Mouse (Mus musculus) forelimb bud, embryonic 11.5 days (tissue): ENCODE results near the gene Hexa.

ENCODE experiments used
- DNase-seq: peaks from one replicate; pipeline ENCODE4 v3.0.0-alpha.2; 2012; ENCODE audit warnings: low read depth, low spot score

Hexa gene

GRCm38 (mm10) chr9:59553719-59554118, 14.4 kb downstream of the Hexa start:
- no peak for DNase-seq

GRCm38 (mm10) chr9:59565600-59565999, 26.3 kb downstream of the Hexa start:
- peak; percentile 48 for DNase-seq

- DNase-seq: peak; percentile 56
Measured at GRCm38 (mm10) chr9:59567111-59567510, 27.8 kb downstream of the Hexa start.

- no peak for DNase-seq
Measured at GRCm38 (mm10) chr9:59571852-59572251, 32.5 kb downstream of the Hexa start.

- DNase-seq: no peak
Measured at GRCm38 (mm10) chr9:59577401-59577800, 38.1 kb downstream of the Hexa start.

GRCm38 (mm10) chr9:59577844-59578504, 38.6 kb downstream of the Hexa start, which contains the start of gene Celf6:
Gene Celf6, plus strand, starts transcription at chr9:59577917.
- DNase-seq: peak; percentile 98

- DNase-seq: no peak
Measured at GRCm38 (mm10) chr9:59578505-59578867, 39.1 kb downstream of the Hexa start.

- peak; percentile 79 for DNase-seq
Measured at GRCm38 (mm10) chr9:59584871-59585308, 45.5 kb downstream of the Hexa start.

GRCm38 (mm10) chr9:59588252-59588651, 48.9 kb downstream of the Hexa start:
- no peak for DNase-seq

GRCm38 (mm10) chr9:59588710-59589671, 49.7 kb downstream of the Hexa start:
- peak; percentile 17 for DNase-seq

GRCm38 (mm10) chr9:59589703-59590439, 50.5 kb downstream of the Hexa start:
- DNase-seq: no peak

GRCm38 (mm10) chr9:59601661-59602060, 62.3 kb downstream of the Hexa start:
- DNase-seq: no peak

GRCm38 (mm10) chr9:59605967-59606366, 66.6 kb downstream of the Hexa start:
- DNase-seq: no peak

GRCm38 (mm10) chr9:59610950-59611349, 71.6 kb downstream of the Hexa start:
- DNase-seq: no peak
